Mouse (Mus musculus) adrenal gland, postnatal 4 days (tissue): ENCODE results near the gene Tigd4. TPM values are rescaled to one million over a fixed set of nuclear protein-coding genes. Genes with fewer than 3 reads are reported as not detected.

Source experiments
- total RNA-seq, 2 experiments: library from RNA; stranded (reverse); gene quantifications; 2 replicates each; pipeline ENCODE4 v1.2.3; 2021

Tigd4 gene
- total RNA-seq, 2 experiments from 2014 or later: 0.28 to 2.8 TPM

Other genes with a start within 250 kb of the Tigd4 start
- 10 to 100 TPM; 41.5 to 47.1 TPM for gene Fhdc1, start 113.1 kb upstream of the Tigd4 start, total RNA-seq
- 10 to 100 TPM; 60.6 to 61.2 TPM for gene Arfip1, start 10.9 kb upstream of the Tigd4 start, total RNA-seq
- gene Tmem154, start 72.6 kb downstream of the Tigd4 start, total RNA-seq: 1 to 10 TPM; 4.1 to 5.0 TPM
- gene Fbxw7, start 221.7 kb downstream of the Tigd4 start, total RNA-seq: 10 to 100 TPM; 24.4 to 24.7 TPM